ENCODE assay signal across 28 mouse cellular contexts in the genomic region with DNA sequence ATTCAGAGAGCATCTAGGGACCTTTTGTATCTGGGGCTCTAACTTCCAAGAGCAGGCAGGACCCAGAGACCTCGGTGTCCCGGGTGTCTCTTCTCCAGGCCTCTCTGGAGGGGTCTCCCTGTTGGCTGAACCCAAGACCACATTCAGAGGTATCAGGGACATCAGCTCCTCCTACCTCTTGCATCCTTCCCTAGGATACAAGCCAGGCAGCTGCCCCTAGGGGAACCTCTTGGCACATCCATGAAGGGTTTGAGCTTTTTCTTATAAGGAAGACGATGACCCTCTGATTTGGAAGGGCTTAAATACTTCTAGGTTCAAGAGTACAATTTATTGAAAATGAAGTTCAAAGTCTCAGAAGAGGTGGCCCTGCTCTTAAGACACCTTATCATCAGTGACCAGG. TPM values are rescaled to one million over a fixed set of nuclear protein-coding genes. Genes with fewer than 3 reads are reported as not detected.
"Had no signal": no experiment of that assay in that cellular context is flagged by ENCODE, and none has a peak within 500 bp of the region (broad histone marks: within the 10 kb centered on the region; RNA-seq: fewer than 3 reads in every experiment).

No protein-coding gene starts in this region.

- H3K4me1 ChIP-seq: heart, embryonic 10.5 days; heart, embryonic 12.5 days; hindbrain, embryonic 10.5 days; intestine, embryonic 15.5 days; limb, embryonic 10.5 days; limb, embryonic 12.5 days had no signal

- H3K4me2 ChIP-seq: heart, embryonic 12.5 days; hindbrain, embryonic 12.5 days; hindbrain, embryonic 14.5 days; intestine, embryonic 15.5 days; limb, embryonic 12.5 days; liver, embryonic 13.5 days had no signal

- H3K27me3 ChIP-seq: hindbrain, embryonic 12.5 days; intestine, embryonic 15.5 days; liver, embryonic 13.5 days had no signal

- H3K4me3 ChIP-seq: gastrocnemius, adult 2 months; heart, embryonic 10.5 days; heart, embryonic 12.5 days; hindbrain, embryonic 10.5 days; hindbrain, embryonic 12.5 days; intestine, embryonic 15.5 days; layer of hippocampus, adult 2 months; left cerebral cortex, adult 2 months; limb, embryonic 10.5 days; limb, embryonic 12.5 days; liver, embryonic 13.5 days had no signal

- H3K9me3 ChIP-seq: heart, embryonic 10.5 days; heart, embryonic 12.5 days; hindbrain, embryonic 10.5 days; hindbrain, embryonic 12.5 days; intestine, embryonic 15.5 days; limb, embryonic 10.5 days; limb, embryonic 12.5 days; liver, embryonic 13.5 days had no signal

- H3K36me3 ChIP-seq: heart, embryonic 10.5 days; heart, embryonic 12.5 days; hindbrain, embryonic 10.5 days; hindbrain, embryonic 12.5 days; intestine, embryonic 15.5 days; limb, embryonic 10.5 days; limb, embryonic 12.5 days; liver, embryonic 13.5 days had no signal

- H3K27ac ChIP-seq: gastrocnemius, adult 2 months; heart, embryonic 10.5 days; hindbrain, embryonic 10.5 days; hindbrain, embryonic 12.5 days; hindbrain, embryonic 14.5 days; intestine, embryonic 15.5 days; layer of hippocampus, adult 2 months; left cerebral cortex, adult 2 months; limb, embryonic 10.5 days; limb, embryonic 12.5 days had no signal

- ATAC-seq: hindbrain, embryonic 16.5 days; inflammation-experienced regulatory T-cells, adult 6 months had no signal

- DNase-seq: gastrocnemius, adult 2 months; gastrocnemius, postnatal 10 days; gastrocnemius, postnatal 25 days; heart, adult 18-20 months; heart, postnatal 10 days; heart, postnatal 4 days; kidney, adult 18-20 months; kidney, adult 8-10 months; kidney, postnatal 10 days; kidney, postnatal 25 days; kidney, postnatal 4 days; liver, embryonic 13.5 days had no signal

- H3K9ac ChIP-seq: heart, embryonic 12.5 days; hindbrain, embryonic 12.5 days; hindbrain, embryonic 14.5 days; intestine, embryonic 15.5 days; limb, embryonic 12.5 days; liver, embryonic 13.5 days had no signal

RNA-seq across cellular contexts. Expression of a gene that starts 57.2 kb away (rescaled TPM):
- total RNA-seq: granulocyte monocyte progenitor cell, adult 5-6 weeks; heart, adult 18-20 months; heart, adult 8-10 months; heart, postnatal 10 days; heart, postnatal 25 days; heart, postnatal 4 days had no signal
- polyA plus RNA-seq: heart, embryonic 14.5 days; inflammation-experienced regulatory T-cells, adult 6 months had no signal
